Mouse (Mus musculus) 416B (cell line): Measurements from ENCODE around the gene Trappc6b.

Experiments used
- DNase-seq: peaks from one replicate; pipeline ENCODE4 v3.0.0; 2011; ENCODE audit warnings: low read depth

Trappc6b gene

DNA sequence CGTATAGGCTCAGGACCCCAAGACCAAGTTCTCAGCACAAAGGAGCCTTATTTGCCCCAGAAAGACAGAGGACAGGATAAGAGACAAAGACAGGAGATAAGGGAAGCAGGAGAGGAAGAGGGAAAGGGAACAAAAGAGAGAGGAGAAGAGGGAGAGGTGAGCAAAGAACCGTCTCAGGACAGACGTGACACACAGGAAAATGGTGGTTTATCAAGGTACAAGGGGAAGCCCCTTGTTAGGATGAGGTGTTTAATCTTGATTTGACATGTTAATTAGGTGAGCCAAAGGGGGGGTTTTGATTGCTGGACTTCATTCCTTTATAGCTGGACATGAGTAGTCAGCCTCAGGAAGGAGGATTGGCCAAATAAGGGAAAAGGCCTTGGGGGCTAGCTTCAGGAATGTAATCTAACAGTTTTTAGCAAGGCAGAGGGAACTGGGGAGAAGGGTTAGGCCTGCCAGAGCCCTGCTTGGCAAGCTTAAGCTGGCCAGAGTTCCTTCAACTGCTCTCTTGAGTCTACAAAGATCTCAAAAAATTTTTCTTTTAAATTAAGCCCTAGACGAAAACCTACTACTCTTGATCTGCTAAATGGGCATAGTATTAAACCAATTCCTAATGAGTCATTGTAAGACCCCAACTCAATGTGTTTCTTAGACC lies 5.9 kb downstream of the Trappc6b start:
- DNase-seq, result no peak

DNA sequence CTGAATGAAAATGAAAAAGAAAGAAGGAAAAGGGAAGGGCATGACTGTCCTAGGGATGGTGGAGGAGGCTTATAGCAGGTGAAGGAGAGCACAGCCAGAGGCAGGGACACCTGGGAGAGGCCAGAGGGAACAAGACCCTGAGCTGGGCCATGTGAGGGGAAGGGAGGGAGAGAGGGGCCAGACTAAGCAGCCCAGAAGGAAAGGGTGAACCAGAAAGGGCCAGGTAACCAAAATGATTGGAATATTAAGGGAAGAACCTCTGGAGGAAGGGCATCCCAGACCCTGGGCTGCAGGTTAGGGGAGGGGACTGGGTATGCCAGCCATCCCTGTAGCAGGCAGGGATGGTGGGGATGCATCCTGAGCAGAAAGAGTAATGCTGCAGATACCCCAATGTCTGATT lies 7.3 kb downstream of the Trappc6b start:
- DNase-seq, result no peak

DNA sequence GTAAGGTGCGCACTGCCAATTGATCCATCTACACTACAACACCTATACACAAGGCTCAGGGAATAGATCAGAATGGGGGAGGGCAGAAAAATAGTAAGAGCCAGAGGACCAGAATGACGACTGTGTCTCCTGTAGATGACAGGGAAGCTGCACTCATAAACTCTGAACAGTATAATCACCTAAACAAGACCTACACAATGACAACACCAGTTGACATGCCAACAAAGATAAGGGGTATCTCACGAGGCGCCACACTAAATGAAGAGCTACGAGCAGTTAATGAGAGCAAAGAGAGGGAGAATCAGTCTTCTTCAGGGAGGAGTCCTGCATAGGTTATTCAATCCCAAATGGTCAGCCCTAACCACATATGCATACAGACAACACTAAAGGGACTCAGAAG lies 8.1 kb downstream of the Trappc6b start:
- no peak for DNase-seq

DNA sequence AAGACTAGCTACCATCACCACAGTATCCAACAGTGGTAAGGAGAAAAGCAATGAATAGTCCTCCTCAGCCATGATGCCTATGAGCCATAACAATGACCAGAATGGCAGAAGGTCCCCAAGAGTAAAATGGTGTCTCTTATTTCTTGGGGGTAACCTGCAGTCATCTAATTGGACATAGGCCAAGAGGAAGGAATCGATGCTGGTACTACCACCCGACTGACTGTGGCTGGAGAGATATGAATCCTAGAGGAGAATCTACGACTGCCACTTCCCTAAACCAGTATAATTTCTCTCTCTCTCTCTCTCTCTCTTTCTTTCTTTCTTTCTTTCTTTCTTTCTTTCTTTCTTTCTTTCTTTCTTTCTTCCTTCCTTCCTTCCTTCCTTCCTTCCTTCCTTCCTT lies 8.8 kb downstream of the Trappc6b start:
- peak; percentile 39 for DNase-seq

DNA sequence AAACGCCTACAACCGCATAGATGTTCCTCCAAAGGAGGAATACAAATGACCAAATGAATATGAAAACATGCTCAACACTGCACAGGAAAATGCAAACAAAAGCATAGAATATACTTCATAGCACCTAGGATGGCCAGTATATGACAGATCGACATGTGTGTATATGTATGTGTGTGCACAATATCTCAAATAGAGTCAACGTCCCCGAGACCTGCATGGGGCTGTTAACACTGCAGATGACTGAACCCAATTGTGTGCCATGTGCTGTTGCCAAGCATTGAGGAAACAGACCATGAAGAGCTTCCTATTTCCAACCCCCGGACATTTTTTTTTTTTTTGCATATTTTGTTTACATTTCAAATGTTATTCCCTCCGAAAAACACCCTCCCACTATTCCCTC lies 20.4 kb downstream of the Trappc6b start:
- no peak for DNase-seq

DNA sequence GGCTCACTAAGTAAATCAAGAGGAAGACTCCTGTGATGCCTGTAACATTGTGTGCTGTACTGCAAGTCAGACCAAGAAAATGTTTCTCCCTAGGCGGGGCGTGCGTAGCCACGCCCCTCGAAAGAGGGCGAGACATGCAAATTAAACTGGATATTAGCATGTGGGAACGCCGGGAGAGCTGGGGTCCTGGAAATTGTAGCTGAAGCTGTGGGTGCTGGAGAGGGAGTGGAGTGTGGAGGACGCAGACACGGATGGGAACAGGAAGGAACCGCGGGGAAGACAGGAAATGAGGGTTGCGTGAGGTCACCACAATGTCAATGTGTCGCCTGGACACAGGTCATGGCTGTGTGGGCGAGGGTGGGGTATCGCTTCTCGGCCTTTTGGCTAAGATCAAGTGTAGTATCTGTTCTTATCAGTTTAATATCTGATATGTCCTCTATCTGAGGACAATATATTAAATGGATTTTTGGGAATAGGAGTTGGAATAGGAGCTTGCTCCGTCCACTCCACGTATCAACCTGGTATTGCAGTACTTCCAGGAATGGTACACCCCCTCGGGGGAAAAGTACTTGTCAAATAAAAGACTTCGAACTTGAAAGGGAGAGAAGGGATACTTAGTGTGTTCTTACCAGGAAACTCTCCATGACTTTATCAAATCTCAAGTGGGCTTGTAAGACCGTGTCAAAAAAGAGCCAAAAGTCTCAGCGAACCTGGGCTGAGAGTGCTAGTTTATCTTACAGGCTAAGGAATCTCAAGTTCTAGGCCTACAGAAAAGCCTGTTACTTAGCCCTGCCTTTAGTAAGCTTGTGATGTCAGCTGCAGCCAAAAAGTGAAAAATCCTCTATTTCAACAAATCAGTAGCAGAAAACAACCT lies 21.1 kb downstream of the Trappc6b start:
- peak; percentile 99 for DNase-seq

DNA sequence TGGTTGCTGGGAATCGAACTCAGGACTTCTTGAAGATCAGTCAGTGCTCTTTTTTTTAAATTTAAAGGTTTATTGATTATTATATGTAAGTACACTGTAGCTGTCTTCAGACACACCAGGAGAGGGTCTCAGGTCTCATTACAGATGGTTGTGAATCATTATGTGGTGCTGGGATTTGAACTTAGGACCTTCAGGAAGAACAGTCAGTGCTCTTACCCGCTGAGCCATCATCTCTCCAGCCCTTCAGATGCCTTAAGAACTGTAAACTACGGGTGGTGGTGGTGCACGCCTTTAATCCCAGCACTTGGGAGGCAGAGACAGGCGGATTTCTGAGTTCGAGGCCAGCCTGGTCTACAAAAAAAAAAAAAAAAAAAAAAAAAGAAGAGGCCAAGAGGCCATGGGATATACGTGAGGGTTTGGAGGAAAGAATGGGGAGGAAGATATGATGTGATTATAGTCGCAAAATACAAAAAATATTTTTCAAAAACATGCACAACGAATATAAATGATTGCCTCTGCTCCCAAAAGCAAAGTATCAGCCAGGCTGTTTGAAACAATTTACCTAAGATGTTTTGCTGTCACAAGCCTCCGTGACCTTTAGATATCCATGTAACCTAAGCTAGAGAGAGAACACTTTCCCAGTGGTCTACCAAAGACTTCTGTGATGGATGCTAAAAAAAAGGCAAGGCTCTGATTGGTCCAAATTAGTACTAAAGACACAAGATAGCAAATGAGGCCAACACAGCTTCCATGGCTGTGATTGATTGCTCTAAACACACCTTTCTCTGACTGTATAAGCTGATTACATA lies 21.9 kb downstream of the Trappc6b start:
- DNase-seq, result peak; percentile 38

DNA sequence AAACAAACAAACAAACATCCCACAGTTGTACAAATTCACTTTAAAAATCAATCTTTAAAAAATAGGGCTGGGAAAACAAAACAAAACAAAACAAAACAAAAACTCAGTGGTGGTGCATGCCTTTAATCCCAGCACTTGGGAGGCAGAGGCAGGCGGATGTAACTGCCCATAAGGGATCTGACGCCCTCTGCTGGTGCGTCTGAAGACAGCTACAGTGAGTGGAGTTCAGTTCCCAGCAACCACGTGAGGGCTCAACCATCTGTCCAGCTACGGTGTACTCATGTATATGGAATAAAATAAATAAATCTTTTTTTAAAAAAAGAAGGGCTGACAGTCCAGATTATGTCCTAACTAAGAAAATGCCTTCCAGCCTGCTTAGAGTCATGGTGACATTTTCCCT lies 29.2 kb downstream of the Trappc6b start:
- peak; percentile 74 for DNase-seq

DNA sequence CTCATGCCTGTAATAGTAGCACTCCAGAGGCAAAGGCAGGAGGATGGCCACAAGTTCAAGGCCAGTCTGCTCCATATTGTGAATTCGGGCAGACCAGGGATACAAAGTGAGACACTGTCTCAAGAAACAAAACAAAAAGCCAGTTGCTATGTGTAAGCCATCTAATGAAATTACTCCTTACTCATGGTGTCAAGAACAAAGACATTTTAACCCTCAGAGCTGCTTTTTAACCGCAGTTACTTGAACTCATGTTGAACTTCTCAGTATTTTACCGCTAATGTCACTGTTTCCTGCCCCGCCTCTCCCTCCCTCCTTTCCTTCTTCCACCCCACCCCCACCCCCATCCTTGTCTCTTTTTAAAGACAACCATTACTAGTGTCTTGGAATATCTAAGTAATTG lies 40.0 kb downstream of the Trappc6b start:
- peak; percentile 27 for DNase-seq

DNA sequence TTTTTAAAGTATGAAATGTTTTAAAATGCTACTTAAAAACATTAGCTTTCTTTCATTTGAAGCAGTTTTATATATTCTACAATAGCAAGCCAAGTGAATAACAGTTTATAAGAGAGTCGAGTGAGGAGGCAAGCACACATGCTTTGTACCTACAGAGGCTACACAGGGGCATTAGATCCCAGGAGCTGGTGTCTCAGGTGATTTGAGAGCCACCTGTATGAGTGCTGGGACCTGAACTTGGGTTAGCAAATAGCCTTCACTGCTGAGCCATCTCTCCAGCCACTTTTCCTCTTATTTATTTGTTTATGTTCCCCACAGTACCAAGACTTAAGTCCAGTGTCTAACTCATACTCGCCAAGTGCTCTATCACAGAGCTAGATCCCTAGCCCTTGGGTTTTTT lies 41.4 kb downstream of the Trappc6b start:
- no peak for DNase-seq

DNA sequence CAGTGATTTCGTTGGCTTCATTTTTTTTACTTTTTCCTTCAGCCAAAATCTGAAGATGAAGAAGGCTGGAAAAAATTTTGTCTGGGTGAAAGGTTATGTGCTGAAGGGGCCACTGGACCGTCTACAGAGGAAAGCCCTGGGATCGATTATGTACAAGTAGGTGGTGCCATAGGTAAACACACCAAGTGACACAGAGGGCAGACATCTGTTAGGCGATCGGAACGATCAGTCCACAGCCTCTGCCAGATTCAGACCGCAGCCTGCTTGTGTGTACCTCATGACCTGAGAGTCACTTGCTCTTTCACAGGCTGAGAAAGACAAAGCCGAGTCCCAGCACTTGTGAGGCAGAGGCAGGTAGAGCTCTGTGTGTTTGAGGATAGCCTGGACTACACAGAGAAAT lies 43.3 kb downstream of the Trappc6b start:
- no peak for DNase-seq

DNA sequence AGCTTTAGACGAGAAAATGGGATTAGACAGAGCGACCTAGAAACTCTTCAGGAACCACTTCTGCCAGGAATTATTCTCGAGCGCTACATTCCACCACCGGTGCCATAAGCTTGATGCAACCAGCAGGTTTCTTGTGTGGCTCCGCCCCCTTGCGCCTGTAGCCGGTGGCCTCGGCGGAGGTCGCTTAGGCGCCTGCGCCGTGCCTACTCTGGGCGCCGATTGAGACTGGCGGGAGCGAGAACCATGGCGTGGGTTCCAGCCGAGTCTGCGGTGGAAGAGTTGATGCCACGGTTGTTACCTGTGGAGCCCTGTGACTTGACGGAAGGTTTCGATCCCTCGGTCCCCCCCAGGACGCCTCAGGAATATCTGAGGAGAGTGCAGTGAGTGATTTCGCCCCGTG lies 48.0 kb downstream of the Trappc6b start, which contains the start of gene Gemin2:
Gene Gemin2 (plus strand): TSS at position 160 of the 400 bp plus-strand sequence.
- peak; percentile 95 for DNase-seq

DNA sequence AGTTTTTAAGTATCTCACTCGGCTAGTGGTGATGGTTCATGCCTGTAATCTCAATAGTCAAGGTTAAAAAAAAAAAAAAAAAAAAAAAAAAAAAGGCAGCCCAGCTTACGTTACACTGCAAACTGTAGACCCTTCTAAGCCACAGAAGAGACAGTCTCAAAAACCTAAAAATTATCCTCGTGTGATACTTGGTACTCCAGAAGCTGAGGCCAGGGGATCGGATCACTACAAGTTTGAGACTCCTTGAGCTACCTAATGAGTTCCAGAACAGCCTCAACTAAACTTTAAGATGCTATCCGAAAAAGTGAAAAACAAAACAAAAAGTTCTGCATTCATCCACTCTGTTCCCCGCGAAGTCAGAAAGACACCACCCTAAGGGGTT lies 48.6 kb downstream of the Trappc6b start:
- no peak for DNase-seq

DNA sequence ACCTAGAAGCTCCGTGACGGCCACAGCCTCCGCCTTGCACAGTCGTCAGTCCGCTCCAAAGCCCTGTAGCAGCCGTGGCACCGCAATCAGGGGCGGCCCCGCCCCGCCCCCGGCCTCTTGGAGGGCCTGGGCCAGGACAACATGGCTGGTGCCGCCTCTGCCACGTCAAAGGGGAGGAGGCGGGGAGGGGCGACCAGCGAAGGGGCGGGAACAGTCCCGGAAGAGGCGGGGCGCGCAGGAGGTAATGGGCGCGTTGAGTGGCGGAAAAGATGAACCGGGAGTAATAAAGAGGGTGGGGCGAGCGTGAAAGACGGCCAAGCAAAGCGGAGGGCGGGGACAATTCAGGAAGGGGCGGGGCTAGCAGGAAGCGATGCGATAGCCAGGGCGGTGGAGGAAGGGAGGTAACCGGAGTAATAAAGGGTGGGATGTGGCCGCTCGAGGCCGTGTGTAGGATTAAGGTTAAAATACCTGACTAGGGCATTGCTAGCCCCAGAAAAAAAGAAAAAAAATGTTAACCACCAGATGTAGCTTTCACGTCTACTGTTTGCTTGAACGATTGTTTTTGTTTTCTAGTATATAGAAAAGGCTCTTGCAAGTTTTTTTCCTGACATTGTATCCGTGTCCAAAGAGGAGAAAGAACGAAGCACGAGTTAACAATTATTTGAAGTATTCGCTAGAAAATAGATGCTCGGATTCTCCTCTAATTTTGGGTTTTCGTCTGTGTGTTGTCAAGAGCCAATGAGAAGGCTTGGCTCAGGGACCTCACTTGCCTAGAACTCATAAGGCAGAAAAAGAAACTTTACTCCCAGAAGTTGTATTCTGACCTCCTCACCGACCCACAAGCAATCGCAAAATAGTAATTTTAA lies 49.2 kb downstream of the Trappc6b start, which contains the start of gene Sec23a:
Gene Sec23a (minus strand): TSS at position 174 of the 866 bp plus-strand sequence.
- peak; percentile 99 for DNase-seq

DNA sequence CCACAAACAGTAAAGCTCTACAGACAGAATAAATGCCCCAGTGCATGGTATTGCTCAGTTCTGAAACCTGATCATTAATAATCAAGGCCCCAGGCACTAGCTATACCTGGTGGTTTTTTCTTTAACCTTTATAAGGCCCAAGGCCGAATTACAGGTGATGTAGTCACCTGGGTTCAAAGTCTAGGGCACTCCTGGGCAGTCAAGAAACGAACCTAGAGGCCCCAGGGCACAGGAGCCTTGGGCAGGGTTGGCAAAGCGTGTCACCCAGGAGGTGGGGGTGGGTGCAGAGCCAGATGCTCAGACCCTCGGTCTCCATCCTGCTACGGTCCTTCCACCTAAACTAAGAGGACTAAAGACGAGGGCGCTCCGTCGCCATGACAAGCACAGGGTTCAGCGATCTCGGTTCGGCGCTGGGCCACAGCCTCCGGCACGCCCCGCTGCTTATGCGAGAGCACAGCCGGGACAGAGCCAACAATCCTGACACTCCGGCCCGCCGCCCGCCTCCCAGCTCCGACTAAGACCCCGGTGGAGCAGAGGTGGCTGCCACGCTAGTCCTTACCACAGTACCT lies 49.9 kb downstream of the Trappc6b start:
- DNase-seq, result no peak

DNA sequence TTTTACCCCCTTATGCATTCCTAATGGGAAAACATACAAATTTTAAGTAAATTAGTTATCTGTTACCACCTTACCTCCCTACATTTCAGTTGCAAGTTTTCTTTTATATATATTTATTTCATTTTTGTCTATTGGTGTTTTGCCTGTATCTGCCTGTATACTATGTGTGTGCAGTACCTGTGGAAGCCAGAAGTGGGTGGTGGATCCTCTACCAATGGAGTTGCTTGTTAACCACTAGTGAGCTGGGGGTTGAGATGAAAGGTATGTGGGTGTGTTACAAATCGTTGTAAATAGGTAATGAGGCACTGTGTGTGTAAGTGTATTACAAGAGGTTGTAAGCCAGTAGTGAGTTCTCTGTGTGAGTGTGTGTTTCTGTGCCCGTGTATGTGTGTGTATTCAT lies 50.8 kb downstream of the Trappc6b start:
- peak; percentile 44 for DNase-seq
